Mouse (Mus musculus) ES-Bruce4 (cell line): Measurements from ENCODE around the gene Armcx6. TPM values are rescaled to one million over a fixed set of nuclear protein-coding genes. Genes with fewer than 3 reads are reported as not detected.

ENCODE experiments used
- H3K27ac ChIP-seq: 2 replicates; pipeline ENCODE4 v1.5.1; 2012; ENCODE audit warnings: low read length, inconsistent platforms; ENCODE audit not compliant: insufficient read depth
- H3K27me3 ChIP-seq: 2 replicates; pipeline ENCODE4 v1.6.1; 2012; ENCODE audit warnings: mild to moderate bottlenecking, low read length, inconsistent platforms; ENCODE audit not compliant: control insufficient read depth, poor library complexity, insufficient read depth, severe bottlenecking
- H3K36me3 ChIP-seq: 2 replicates; pipeline ENCODE4 v1.6.1; 2012; ENCODE audit warnings: inconsistent platforms, mild to moderate bottlenecking, low read length, moderate library complexity; ENCODE audit not compliant: control insufficient read depth, poor library complexity, insufficient read depth, severe bottlenecking
- H3K4me1 ChIP-seq: one replicate; pipeline ENCODE4 v1.8.1; 2011; ENCODE audit warnings: low read length; ENCODE audit not compliant: control insufficient read depth, insufficient read depth
- H3K4me3 ChIP-seq: 2 replicates; pipeline ENCODE4 v1.5.1; 2011; ENCODE audit warnings: low read depth, mild to moderate bottlenecking, low read length
- H3K9ac ChIP-seq: 2 replicates; pipeline ENCODE4 v1.6.1; 2012; ENCODE audit warnings: low read depth, mild to moderate bottlenecking, inconsistent platforms; ENCODE audit not compliant: poor library complexity, severe bottlenecking
- H3K9me3 ChIP-seq: replicated peaks from 2 replicates; pipeline ENCODE4 v1.6.1; 2012; ENCODE audit warnings: mild to moderate bottlenecking, low read length, inconsistent platforms; ENCODE audit not compliant: control insufficient read depth, poor library complexity, insufficient read depth, severe bottlenecking
- CTCF ChIP-seq: IDR thresholded peaks from one replicate; pipeline ENCODE4 v1.8.1; 2011; ENCODE audit warnings: low read depth, low read length
- EP300 ChIP-seq: IDR thresholded peaks from 2 replicates; pipeline ENCODE4 v1.6.1; 2011; ENCODE audit warnings: low read depth, low read length; ENCODE audit not compliant: insufficient read depth
- POLR2A ChIP-seq: IDR thresholded peaks from one replicate; pipeline ENCODE4 v1.8.1; 2011; ENCODE audit warnings: low read length; ENCODE audit not compliant: insufficient read depth
- polyA plus RNA-seq: library from polyadenylated mRNA; stranded (reverse); fragments of >200 nt; gene quantifications from 2 replicates; pipeline ENCODE4 v1.2.4, GENCODE M21; 2011; ENCODE audit warnings: low read depth; ENCODE audit not compliant: missing spikeins, insufficient read depth, insufficient read length

Armcx6 gene
- polyA plus RNA-seq, 1 experiment = 4.4 TPM

DNA sequence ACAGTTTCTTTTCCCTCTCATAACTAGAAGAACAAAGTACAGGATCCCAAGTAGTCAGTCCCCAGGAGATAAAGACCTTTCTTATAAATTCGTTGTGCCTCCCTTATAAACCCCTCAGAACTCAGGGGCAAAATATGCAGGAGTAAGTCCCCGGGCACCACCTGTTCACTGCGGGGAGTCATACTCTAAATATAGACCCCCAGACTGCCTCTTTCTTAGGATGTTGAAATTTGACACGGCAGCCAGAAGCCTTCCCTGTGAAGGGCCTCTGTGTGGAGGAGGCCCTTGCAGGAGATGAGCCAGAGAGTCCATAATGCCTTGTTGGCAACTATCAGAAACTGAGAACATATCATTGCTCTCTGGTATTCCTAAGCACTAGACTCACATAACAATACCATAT, 1.4 kb upstream of the Armcx6 start:
- H3K4me3 ChIP-seq = no peak overlapping the region
- no peaks in the 10 kb centered on the region for H3K4me1 ChIP-seq
- H3K27ac ChIP-seq = no peak overlapping the region
- H3K9ac ChIP-seq = no peak overlapping the region
- no peaks in the 10 kb centered on the region for H3K9me3 ChIP-seq
- TF ChIP-seq CTCF (no peak), POLR2A (no peak), EP300 (no peak)
- H3K36me3 ChIP-seq = no peaks in the 10 kb centered on the region
- no peaks in the 10 kb centered on the region for H3K27me3 ChIP-seq

- H3K9ac ChIP-seq = no peak overlapping the region
- no peaks in the 10 kb centered on the region for H3K36me3 ChIP-seq
- H3K4me1 ChIP-seq = no peaks in the 10 kb centered on the region
- no peak overlapping the region for H3K27ac ChIP-seq
- no peaks in the 10 kb centered on the region for H3K9me3 ChIP-seq
- H3K4me3 ChIP-seq = no peak overlapping the region
- no peaks in the 10 kb centered on the region for H3K27me3 ChIP-seq
- TF ChIP-seq EP300 (no peak), POLR2A (no peak), CTCF (no peak)
These were observed 693 bp upstream of the Armcx6 start for GRCm38 (mm10) chrX:134751910-134752309.

DNA sequence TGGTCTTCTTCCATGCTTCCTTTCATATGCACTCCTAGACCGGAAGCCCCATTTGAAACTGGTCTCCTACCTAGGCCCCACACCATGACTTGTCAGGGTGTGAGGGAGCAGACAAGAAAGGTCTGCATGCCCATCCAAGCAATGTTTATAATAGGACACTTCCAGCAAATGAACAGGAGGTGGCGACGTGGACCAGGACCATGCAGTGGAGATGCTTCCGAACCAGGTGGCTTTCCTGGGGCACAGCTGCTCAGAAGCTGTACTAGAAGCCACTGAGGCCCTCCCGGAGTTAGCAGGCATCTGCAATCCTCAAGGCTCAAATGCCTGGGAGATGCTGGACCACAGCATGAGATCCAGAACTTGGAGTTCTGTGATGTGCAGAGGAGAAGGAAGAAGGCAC, 4.8 kb downstream of the Armcx6 start:
- H3K9ac ChIP-seq = no peak overlapping the region
- no peak overlapping the region for H3K27ac ChIP-seq
- no peaks in the 10 kb centered on the region for H3K27me3 ChIP-seq
- H3K9me3 ChIP-seq = no peaks in the 10 kb centered on the region
- no peaks in the 10 kb centered on the region for H3K36me3 ChIP-seq
- TF ChIP-seq POLR2A = no peak
- peak; percentile 57 for TF ChIP-seq CTCF
- no peak overlapping the region for H3K4me3 ChIP-seq
- H3K4me1 ChIP-seq = no peaks in the 10 kb centered on the region

- H3K9me3 ChIP-seq = no peaks in the 10 kb centered on the region
- TF ChIP-seq EP300 (no peak), POLR2A (no peak), CTCF (no peak)
- H3K27me3 ChIP-seq = no peaks in the 10 kb centered on the region
These were observed 9.4 kb downstream of the Armcx6 start for GRCm38 (mm10) chrX:134741862-134742261.

GRCm38 (mm10) chrX:134739160-134739559, 12.1 kb downstream of the Armcx6 start:
- Histone ChIP-seq H3K27me3 (no peaks in the 10 kb centered on the region), H3K9ac (no peak overlapping the region), H3K4me1 (no peaks in the 10 kb centered on the region), H3K27ac (no peak overlapping the region), H3K36me3 (no peaks in the 10 kb centered on the region), H3K9me3 (no peaks in the 10 kb centered on the region), H3K4me3 (no peak overlapping the region)
- TF ChIP-seq EP300 (no peak), POLR2A (no peak), CTCF (no peak)

More at GRCm38 (mm10) chrX:134741862-134742261, 9.4 kb downstream of the Armcx6 start:
- no peaks in the 10 kb centered on the region for H3K4me1 ChIP-seq
- no peak overlapping the region for H3K4me3 ChIP-seq
- H3K36me3 ChIP-seq = no peaks in the 10 kb centered on the region
- H3K9ac ChIP-seq = no peak overlapping the region
- H3K27ac ChIP-seq = no peak overlapping the region

DNA sequence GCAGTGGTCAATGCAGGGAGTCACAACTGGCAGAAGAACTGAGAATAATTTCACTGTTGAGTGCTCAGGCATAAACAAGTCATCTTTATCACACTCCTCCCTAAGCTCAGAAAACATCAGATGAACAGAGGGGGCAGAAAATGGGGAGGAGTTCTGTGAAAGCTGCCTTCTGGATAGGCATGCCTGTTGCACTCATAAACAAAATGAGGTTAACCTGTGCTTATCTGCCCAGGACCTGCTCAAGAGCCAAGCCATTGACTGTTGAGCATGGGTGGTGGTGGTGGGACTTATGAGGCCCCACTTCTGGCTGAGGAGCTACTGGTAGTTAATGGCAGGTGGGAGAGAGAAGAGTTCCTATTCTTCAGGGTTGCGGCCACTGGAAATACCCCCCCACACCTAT, 13.4 kb downstream of the Armcx6 start:
- TF ChIP-seq CTCF (no peak), POLR2A (no peak), EP300 (no peak)
- Histone ChIP-seq H3K4me1 (no peaks in the 10 kb centered on the region), H3K4me3 (no peak overlapping the region), H3K27me3 (no peaks in the 10 kb centered on the region), H3K9ac (no peak overlapping the region), H3K36me3 (no peaks in the 10 kb centered on the region), H3K27ac (no peak overlapping the region), H3K9me3 (no peaks in the 10 kb centered on the region)
